Mouse (Mus musculus) frontal cortex, adult (tissue): ENCODE measurements around the gene Secisbp2.

ENCODE experiments used
- ATAC-seq: cut with Nextera tagmentation; 2 replicates; pipeline ENCODE4 v1.9.2; 2017; ENCODE audit warnings: mild to moderate bottlenecking, moderate library complexity, mixed read lengths; ENCODE audit not compliant: low TSS enrichment

The Secisbp2 gene

DNA sequence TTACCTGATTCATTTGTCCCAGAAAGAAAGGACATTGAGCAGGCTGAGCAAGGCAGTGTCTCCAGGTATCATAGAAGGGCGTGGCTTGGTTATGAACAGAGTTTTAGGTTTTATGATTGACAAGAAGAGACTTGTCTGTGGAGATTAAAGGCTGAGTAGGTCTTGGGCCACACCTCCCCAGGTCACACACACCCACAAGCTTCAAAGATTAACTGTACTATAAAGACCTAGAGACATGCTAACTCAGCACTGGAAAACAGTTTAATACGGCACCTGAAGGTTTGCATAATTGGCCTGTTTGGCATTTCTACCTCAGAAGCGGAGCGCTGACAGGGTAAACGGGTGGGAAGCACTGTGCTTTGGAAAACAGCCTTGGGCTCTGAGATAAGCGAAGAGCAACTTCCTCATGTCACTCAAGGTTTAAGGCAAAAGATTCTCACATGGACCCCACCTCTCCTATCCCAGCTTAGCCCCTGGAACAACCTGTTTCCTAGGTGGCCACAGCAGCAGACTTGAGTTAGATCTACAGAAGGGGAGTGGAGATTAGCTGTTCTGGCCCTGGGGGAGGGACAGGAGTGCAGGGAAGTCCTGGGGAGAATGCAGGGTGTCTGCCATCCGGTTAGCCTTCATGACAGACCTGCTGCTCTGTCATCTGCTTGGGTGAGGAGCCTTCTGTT lies 33.9 kb downstream of the Secisbp2 start:
- no peak for ATAC-seq

DNA sequence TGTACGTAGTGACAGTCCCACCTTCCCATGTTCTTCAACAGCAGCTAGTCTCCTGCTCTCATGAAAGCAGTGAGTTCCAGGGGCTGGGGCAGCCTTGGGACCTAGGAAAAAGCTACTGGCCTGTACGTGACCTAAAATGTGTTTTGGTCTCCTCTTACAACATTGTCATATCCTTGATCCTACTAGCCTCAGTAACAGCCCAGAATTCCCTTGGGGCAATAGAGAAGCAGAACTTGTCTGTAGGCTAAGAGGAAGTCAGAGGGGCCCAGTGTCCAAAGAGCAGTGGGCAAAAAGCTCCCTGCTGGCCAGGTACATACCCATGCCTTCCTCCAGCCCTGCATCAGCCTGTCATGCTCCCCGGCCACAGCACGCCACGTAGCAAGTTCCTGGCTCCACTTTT lies 35.5 kb downstream of the Secisbp2 start:
- no peak for ATAC-seq

DNA sequence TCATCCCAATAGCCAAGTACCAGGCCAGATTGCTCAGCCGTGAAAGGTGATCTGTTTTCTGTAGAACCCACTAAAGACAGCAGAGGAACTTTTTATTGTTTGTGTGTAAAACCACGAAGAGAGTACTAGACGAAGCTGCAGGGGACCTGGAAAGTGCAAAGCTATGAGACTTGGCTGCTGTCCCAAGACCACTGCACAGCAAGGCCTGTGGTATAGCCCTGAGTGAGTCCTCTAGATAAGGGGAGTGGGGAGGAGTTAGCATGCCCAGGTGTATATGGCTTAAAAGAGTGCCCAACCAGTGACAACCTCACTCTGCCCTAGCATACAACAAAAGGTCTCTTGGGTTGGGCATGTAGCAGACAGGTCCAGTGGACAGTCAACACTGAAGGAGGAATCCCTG lies 37.2 kb downstream of the Secisbp2 start:
- ATAC-seq = no peak

DNA sequence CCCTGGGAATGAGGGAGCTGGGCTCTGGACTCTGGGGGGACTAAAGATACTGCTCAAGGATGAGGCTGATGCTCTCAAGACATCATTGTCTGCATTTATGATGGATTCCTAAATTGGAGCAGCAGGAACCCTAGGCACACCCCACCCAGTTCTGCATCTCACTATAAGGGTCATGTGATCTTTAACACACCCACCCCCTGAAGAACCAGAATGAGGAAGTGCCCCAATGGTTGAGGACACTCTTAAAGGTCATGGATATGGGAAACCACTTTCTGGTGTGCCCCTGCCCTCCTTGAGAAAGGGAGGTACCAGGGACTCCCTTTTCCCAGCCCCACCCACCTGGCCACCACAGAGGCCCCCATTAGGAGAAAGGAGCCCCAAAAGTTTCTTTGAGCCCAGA lies 45.0 kb downstream of the Secisbp2 start:
- no peak for ATAC-seq

DNA sequence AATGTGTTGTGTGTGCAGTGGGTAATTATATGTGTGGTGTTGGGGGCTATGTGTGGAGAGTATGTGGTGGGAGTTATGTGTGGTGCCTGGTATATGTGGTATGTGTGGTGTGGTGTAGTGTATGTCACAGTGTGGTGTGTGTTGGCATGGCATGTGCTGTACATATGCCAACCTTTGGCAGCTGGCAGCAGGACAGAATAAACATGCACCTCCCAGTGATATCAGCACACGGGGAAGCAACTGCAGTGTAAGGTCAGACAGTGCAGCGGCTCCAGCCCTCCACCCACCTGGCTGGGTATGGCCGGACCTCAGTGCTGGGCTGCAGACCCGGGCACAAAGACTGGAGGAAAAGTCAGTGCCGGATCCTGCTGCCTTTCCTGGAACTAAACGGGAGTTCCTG lies 46.0 kb downstream of the Secisbp2 start:
- no peak for ATAC-seq

DNA sequence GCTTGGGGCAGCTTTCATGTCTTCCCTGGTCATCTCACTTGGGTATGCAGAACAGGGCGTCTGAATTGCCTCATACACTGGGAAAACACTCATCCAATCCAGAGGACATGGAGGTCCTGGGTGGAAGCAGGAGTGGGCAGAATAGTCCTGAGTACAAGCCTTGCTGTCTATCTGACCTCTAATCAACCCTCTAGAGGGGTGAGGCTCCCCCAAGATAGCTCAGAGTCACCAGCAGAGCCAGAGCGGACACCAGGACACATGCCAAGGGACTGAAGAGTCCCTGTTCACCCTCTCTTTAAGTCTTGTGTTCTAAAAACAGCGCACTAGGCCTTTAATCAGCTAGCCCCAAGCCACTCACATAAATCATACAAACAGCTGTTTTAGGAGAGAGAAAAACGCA lies 46.4 kb downstream of the Secisbp2 start:
- no peak for ATAC-seq

DNA sequence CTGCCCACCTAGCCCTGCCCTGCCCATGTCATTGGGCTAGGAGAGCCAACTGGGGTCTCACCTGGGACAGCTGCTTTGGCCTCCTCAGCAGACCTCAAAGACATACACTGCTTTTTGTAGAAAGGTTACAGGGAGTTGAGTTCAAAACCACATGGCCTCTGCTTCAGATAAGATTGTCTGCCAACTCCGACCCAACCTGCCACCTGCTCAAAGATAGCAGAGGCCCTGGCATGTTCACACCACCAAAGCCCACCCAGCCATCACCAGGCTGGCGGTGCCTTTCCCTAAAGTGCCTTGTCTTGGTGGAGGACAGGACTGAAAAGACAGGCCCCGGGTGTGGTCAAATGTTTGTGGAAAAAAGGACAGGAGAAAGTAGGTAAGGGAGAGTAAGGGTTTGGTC lies 46.8 kb downstream of the Secisbp2 start:
- no peak for ATAC-seq

DNA sequence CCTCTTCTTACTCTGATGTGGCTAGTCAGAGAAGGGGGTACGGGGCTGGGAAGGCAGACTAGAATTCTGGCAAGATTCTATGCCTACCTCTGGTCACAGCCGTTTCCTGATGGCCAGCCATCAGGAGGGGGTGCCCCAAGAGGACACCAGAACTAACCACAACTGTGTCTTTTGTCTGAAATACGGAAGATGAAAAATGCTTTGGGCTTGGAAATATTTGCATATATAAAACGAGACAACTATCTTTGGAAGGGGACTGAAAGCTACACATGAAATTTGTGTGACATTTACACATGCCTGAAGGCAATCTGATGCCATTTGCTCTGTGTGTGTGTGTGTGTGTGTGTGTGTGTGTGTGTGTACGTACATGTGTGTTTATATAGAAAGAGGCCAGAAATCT lies 52.4 kb downstream of the Secisbp2 start:
- no peak for ATAC-seq

DNA sequence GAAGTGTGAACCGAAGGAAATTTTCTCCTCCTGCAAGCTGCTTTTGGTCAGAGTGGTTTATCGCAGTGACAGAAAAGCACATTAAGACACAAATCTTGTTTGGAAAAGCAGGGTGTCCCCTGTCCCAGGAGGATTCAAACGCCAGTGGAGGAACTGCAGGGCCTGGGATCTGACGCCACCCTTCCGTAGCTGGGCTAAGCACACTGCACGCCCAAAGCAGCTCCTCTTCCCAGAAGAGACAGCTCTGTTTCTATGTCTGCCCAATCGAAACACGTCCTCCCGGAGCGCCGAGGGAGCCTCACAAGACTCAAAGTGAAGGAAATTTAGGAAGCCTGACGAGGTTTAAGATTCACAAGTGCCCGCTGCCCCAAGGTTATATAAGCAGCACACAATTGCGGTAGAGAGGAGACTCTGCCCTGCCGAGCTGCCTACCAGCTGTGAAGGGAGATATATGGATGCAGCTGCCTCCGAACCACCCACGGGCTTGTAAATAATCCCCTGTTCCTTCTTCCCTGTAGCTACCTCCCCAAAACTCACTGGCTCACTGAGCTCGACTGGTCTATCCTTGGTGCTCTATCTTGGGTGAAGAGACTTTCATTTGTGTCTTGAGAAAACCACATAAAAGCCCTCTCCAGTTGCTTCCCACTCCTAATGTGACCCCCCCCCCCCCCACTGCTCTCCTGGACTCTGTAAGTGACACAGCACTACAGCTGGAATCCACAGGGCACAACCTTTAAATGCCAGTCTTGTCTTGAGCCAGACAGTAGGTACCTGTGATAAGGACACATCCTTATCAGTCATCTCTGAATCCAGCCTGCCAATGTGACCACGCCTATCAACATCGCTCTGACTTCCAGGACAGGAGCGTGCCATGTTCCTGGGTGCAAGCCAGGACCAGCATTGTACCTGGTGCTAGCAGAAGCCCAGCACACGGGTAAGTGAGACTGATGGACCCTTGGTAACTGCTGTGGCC lies 54.7 kb downstream of the Secisbp2 start:
- ATAC-seq = peak; percentile 80

DNA sequence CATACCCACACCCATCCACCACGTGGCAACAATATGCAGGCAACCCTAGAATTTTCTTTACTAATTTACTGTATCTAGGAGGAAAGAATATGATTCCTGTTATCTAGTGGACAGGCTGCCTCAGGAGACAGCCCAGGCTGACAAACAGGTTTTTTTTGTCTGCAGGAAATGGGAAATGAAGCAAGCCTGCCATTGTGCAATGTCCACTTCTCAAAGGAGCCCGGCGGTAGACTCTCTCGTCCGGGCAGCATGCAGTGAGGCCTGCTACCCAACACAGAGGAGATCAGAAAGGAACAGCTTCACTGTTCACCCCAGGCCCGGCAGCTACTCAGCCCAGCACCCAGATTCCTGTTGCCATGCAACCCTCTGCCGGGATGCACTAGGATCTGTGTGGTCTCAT lies 59.2 kb downstream of the Secisbp2 start:
- no peak for ATAC-seq

DNA sequence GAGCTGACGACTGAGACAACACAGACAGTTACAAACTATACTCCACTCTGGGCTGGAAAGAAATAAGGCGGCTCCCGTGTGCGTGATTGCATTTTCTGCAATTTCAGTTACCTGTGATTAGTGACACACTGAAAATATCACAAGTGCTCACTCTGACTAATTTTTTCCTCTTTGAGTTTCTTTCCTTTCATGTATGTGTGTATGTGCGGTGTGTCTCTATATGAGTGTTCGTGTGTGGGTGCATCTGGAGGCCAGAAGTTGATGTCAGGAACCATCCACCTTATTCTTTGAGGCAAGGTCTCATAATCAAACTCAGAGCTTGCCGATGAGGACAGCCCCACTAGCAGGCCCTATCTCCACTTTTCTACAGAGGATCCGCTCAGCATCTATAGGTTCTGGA lies 60.5 kb downstream of the Secisbp2 start:
- no peak for ATAC-seq

DNA sequence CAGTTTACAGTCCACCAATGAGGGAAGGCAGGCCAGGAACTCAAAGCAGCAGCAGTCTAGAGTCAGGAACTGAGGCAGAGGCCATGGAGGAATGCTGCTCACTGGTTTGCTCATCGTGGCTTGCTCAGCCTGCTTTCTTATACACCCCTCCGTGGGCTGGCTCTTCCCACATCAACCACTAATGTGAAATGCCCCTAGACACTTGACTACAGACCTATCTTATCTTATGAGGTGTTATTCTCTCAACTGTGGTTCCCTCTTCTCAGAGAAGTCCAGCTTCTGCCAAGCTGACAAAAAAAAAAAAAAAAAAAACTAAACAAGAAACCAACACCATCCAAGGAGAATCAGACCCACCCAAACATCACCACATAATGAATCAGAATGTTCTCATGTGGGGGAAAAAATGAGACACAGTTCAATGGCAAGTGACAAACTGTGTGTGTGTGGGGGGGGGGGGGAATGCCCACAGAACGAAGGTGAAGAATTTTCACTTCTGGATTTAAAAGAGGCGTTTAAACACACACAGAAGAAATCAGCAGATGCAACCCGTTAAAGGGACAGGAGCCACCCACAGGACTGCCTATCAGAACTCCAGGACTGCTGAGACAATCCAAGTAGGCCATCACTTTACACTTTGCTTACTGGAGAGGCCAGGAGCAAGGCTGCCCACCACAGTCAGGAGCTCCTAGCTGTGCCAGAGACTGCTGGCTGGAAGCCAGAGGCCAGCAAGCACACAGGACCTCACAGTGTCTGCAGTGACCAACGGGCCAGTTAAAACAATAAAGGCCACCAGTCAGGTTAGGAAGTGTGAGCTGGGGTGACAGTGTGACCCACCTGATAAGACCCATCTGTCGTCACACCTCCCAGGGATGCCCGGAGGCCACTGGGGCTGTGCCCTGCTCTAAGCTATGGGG lies 65.1 kb downstream of the Secisbp2 start:
- 0 out of 2 replicates have a peak, but pooled peaks have one; percentile 12 for ATAC-seq

DNA sequence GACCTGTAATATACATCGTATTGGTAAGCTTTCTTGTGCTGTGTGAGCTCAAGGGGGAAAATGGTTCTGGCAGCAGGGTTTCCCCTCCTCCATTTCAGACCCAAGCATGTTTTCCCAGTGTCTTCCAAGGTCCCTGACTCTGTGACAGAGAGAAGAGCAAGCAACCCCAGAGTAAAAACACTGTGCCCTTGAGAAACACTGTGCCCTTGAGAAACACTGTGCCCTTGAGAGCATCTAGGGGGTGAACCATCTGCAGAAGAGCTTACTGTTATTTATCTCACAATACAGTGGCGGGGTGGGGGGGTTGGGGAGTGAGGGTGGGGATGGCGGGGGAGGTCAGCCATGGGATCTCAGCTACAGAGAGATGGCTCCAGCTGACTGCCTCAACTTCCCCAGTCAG lies 67.8 kb downstream of the Secisbp2 start:
- no peak for ATAC-seq

DNA sequence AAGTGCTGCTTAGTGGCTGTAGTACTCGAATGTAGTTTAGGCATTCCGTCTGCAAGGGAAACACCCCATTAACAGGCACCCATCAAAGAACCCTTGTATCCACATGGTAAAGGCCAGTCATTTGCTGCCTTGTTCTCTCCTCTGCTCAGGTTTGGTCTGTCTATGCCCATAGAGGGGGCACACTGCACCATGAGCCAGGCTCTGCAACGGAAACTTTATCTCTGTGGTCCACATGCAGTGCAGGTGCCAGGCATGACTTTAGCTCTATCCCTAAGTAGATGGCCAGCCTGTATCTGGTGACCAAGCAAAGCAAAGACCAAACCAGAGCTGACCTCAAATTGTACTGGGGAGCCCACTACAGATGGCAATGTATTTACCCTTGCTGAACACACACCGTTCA lies 69.1 kb downstream of the Secisbp2 start:
- no peak for ATAC-seq

DNA sequence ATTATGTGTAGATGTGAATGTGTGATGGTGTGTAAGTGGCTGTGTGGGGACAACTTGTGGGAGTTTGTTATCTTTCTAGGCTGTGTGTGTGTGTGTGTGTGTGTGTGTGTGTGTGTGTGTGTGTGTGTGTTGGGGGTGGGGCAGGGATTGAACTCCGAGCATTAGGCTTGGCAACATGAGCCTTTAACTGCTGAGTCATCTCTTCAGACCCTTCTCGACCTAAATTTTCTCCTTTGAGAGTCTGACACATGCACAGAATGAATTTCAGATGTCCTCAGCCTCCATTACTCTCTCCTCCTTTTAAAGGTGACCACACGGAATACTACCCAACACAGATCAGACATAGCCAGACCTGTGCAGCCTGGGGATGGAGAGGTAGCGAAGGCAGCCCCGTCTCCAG lies 71.6 kb downstream of the Secisbp2 start:
- no peak for ATAC-seq

DNA sequence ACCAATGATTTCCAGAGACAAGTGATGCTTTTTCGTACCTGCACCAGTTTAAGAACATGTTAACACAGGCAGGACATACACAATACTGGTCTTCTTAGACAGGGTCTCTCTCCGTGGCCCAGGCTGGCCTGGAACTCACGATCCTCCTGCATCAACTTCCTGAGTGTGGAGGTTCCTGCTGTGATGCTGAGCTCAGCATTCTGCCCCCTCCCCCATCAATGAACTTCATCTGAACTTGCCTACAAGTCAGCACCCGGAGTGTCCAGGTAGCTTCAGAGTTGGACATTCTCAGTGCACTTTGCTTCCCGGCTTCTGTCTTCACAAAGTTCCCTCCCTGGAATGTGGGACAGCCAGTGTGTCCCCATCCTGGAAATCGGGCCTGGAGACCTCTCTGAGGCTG lies 73.1 kb downstream of the Secisbp2 start:
- no peak for ATAC-seq

DNA sequence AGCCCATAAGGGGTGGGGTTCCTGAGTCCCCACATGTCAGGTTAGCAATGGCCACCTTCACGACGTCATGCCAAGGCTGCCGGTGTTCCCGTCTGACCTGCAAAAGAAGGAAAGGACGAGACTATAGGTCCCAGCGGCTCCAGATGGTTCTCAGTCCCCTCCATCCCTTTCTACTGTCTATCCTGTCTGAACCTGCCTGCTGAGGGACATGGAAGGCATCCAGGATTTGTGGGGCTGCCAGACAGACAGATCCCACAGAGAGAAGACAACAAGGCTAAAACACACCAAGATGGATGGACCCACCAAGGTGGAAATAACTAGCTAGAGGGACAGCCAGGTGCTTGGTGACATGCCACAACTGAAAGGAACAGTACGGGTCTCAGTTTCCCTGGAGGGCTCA lies 73.9 kb downstream of the Secisbp2 start:
- no peak for ATAC-seq

DNA sequence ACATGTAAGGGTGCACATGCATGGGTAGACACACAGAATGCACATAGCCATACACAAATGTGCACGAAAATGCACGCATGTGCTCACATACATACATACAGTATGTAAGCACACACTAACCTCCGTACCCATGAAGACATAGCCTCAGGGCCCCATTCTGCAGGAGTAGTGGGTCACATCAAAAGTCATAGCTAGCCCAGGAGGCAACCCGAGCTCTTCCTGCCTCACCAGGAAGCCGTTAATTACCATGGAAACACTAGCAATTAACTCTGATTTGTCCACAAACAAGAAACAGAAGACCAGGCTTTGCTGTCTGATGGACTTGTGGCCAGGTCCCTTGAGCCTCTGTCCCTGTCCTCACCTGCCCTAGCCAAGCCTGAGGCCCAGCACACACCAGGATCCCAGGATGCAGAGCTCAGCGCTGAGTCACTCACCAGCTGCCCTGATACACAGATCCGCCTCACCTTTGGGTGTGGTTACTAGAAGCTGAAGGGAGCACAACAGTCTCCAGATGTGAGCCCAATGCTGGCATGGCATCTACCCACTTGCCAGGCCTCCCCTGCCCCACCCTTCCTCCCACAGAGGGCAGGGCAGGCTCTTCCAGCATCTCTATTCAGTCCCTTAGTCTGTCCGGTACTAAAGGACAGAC lies 74.6 kb downstream of the Secisbp2 start:
- ATAC-seq = no peak

DNA sequence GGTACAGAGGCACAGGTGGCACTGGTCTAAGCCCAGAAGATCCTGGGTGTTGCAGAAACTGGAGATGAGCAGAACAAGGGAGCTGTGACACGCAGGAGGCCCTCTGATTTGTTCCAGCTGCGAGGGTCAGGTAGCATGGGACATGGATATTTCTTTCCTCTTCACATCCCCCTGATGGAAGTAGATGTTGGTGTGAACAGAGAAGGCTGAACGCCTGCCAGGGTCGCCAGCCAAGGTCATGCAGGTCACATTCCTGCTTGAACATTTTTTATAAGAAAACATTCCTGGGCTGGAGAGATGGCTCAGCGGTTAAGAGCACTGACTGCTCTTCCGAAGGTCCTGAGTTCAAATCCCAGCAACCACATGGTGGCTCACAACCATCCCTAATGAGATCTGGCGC lies 75.9 kb downstream of the Secisbp2 start:
- no peak for ATAC-seq

DNA sequence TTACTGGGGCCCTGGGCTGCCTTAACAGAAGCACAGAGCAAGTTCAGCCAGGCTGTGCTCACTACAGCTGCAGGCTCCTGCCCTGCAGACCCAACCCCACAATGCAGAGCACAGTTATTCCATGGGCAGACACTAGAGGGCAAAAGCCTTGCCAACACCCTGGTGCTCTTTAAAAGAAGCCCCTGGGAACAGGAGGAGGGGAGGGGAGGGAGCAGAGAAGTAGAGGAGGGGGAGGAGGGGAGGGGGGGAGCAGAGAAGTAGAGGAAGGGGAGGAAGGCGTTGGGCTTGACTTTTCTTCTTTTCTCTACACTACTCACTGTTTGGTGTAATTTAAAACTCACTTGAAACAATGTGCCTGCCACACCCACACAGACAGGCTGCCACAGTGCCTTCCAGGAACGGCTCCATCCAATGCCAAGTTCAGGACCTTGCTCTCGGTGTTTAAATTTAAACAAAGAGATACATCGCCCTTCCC lies 78.4 kb downstream of the Secisbp2 start:
- ATAC-seq = no peak

DNA sequence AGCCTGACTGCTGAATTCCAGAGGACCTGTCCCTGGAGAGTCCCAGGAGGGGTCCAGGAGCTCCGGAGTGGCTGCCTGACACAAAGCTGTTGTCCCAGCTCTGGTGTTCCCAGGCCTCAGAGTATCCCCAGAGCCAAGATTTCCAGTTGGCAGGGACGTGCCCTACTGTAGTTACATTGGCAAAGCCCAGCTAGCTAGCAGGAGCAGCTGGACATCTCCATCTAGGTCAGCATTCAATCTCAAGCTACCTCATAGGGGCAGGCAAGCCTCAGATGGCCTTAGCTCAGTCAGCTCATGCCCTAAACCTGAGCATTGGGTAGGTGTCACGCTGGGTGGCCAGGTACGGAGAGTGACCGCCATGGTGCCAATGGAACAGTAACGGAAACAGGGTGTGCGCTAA lies 80.0 kb downstream of the Secisbp2 start:
- no peak for ATAC-seq
